Mouse (Mus musculus) central nervous system, embryonic 14 days (tissue): ENCODE results near the gene Vmn2r62. TPM values are rescaled to one million over a fixed set of nuclear protein-coding genes. Genes with fewer than 3 reads are reported as not detected.

Experiments
- polyA plus RNA-seq: library from polyadenylated mRNA; depleted of rRNA; stranded (reverse); fragments of >200 nt; gene quantifications from 2 replicates; pipeline ENCODE4 v1.2.3, GENCODE M21; 2012; rRNA removed

Gene Vmn2r62
- polyA plus RNA-seq, result not detected in 2 replicates

DNA sequence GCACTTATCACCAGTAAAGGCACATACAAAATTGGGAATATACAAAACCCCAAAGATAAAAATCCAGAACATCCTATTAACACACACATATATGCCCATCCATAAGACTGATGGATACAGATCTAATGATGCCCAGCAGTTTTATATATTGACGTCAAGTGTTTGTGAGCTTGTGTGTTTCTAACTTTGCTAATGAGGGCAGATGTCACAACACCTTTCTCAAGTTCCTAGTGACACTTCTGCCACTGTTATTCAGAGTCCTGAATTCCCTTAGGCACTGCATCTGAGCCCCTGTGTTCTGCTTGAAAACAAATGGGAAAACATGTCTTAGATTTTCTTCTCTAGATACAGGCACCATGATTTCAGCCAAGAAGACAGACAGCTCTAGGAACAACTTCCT is at the start of gene Vmn2r62:
Gene Vmn2r62 (minus strand): TSS at position 101 of the 400 bp plus-strand sequence.

DNA sequence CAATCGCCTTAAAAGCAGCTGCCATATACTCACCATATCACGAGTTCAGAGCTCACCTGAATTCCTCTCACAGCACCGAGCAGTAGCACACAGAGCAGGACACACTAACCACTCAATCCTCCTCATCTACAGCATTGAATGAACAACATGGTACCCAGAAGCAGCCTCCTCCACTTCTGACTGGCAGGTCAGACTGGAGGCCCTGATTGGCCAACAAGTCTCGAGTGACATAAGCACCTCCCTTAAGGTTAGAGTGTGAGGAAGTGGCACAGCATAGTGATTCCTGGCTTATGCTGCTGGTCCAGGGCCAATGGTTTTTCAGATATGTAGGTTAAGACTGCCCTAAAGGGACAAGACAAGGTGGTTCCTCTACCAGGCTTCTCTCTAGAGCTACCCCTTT is 66.4 kb downstream of the Vmn2r62 start, which contains the start of gene Gm17067:
Gene Gm17067 (minus strand): TSS at position 101 of the 400 bp plus-strand sequence.

Other genes with a start within 250 kb of the Vmn2r62 start
- not detected in 2 replicates for gene Gm21028, start 214.9 kb downstream of the Vmn2r62 start, polyA plus RNA-seq
- 0.69 and 0.94 TPM in 2 replicates for gene Zfp977, start 201.0 kb downstream of the Vmn2r62 start, polyA plus RNA-seq
- 1.8 and 2.0 TPM in 2 replicates for gene Zfp976, start 150.9 kb downstream of the Vmn2r62 start, polyA plus RNA-seq
- 3.3 and 3.5 TPM in 2 replicates for gene Zfp975, start 100.8 kb downstream of the Vmn2r62 start, polyA plus RNA-seq
- gene Gm17067, start 66.5 kb downstream of the Vmn2r62 start, polyA plus RNA-seq, result not detected in 2 replicates
- gene Gm2381, start 73.7 kb upstream of the Vmn2r62 start, polyA plus RNA-seq, result not detected in 2 replicates
- not detected in 2 replicates for gene Vmn2r63, start 140.3 kb upstream of the Vmn2r62 start, polyA plus RNA-seq
- gene Gm9268, start 225.2 kb upstream of the Vmn2r62 start, polyA plus RNA-seq, result not detected in 2 replicates